In genomic region chrX:56712666-56713065, GRCm38 (mm10) we compare ENCODE assay signal across 17 mouse cellular contexts. TPM values are rescaled to one million over a fixed set of nuclear protein-coding genes. Genes with fewer than 3 reads are reported as not detected.
"Had no signal": no experiment of that assay in that cellular context is flagged by ENCODE, and none has a peak within 500 bp of the region (broad histone marks: within the 10 kb centered on the region; RNA-seq: fewer than 3 reads in every experiment).

No protein-coding gene starts in this region.

- DNase-seq: heart, postnatal 10 days; heart, postnatal 14 days; heart, postnatal 36 days; heart, postnatal 4 days; kidney, adult 11 months; kidney, adult 18-20 months; kidney, adult 2 months; kidney, adult 8-10 months; kidney, adult 9 months; kidney, postnatal 10 days; kidney, postnatal 14 days; kidney, postnatal 25 days; kidney, postnatal 36 days; kidney, postnatal 4 days; layer of hippocampus, adult 9-11 months; layer of hippocampus, postnatal 36 days had no signal

RNA-seq across cellular contexts. Expression of gene Fhl1, which starts 18.9 kb away (rescaled TPM):
- polyA plus RNA-seq: inflammation-experienced regulatory T-cells, adult 6 months had no signal
